Mouse (Mus musculus): ENCODE results near the gene Cul4b.

- TF ChIP-seq CTCF (conservative IDR thresholded peaks at IDR 0.05; ENCODE audit: low read length) (no peak), POU5F1 (IDR thresholded peaks at IDR 0.05; ENCODE audit: borderline replicate concordance, low read length) (no peak)
These were observed 9.3 kb downstream of the Cul4b start for GRCm38 (mm10) chrX:38566521-38567205.

All from E14TG2a.4 (cell line).